Mouse (Mus musculus): ENCODE results near the gene Man1a2. TPM values are rescaled to one million over a fixed set of nuclear protein-coding genes. Genes with fewer than 3 reads are reported as not detected.

The Man1a2 gene
- polyA plus RNA-seq, 1 experiment from 2014 or later, result 62.8 TPM

GRCm38 (mm10) chr3:100515093-100515753, 170.1 kb downstream of the Man1a2 start:
- no peak overlapping the region for H3K4me2 ChIP-seq
- no peaks in the 10 kb centered on the region for H3K4me1 ChIP-seq (replicated peaks; ENCODE audit: control insufficient read depth, insufficient read depth, low read length)
- peak; percentile 22; the same call in 1 of the 2 replicates for ATAC-seq (replicated peaks; ENCODE audit: low FRiP score)
- WGBS, result 68% methylated on average over 8 of the region's 8 CpGs
- no peak overlapping the region for H3K27ac ChIP-seq (ENCODE audit: low read depth, low read length)
- H3K9me3 ChIP-seq (ENCODE audit: control insufficient read depth, low read length), result no peaks in the 10 kb centered on the region
- no peak overlapping the region for H3K9ac ChIP-seq (ENCODE audit: low read depth, low read length)
- DNase-seq (ENCODE audit: low spot score), result no peak
- H3K4me3 ChIP-seq (ENCODE audit: low read depth, low read length), result no peak overlapping the region
- no peaks in the 10 kb centered on the region for H3K36me3 ChIP-seq (ENCODE audit: control insufficient read depth, insufficient read depth, low read length)
- H3K27me3 ChIP-seq (replicated peaks; ENCODE audit: control insufficient read depth, insufficient read depth, low read length), result peaks cover 4% of the 10 kb centered on the region; the same call in 1 of the 2 replicates

Other genes starting within 250 kb of the Man1a2 start
- gene Tent5c, start 196.2 kb downstream of the Man1a2 start, polyA plus RNA-seq (2014; fragmentation: Nextera tagmentation; extraction: Ambion mirVana), result 10.5 and 11.3 TPM in 2 replicates
- gene Vtcn1, start 140.0 kb upstream of the Man1a2 start, polyA plus RNA-seq (2014; fragmentation: Nextera tagmentation; extraction: Ambion mirVana), result not detected in 2 replicates
- gene Trim45, start 236.7 kb upstream of the Man1a2 start, polyA plus RNA-seq (2014; fragmentation: Nextera tagmentation; extraction: Ambion mirVana), result 1.3 and 2.1 TPM in 2 replicates